Mouse (Mus musculus): Measurements from ENCODE around the gene Setmar.

Gene Setmar

GRCm38 (mm10) chr6:108117881-108118280 lies 53.0 kb downstream of the Setmar start:
- DNase-seq = no peak

GRCm38 (mm10) chr6:108125474-108125873 lies 60.6 kb downstream of the Setmar start:
- DNase-seq = no peak

GRCm38 (mm10) chr6:108126631-108127030 lies 61.8 kb downstream of the Setmar start:
- DNase-seq = no peak

Data from kidney, adult 8-10 months (tissue).